Mouse (Mus musculus) limb, embryonic 13.5 days (tissue): Measurements from ENCODE around the gene Klhl2. TPM values are rescaled to one million over a fixed set of nuclear protein-coding genes. Genes with fewer than 3 reads are reported as not detected.
A peak's percentile ranks its signal among the peaks of the same experiment; 100 is the strongest.

Source experiments
- ATAC-seq: fragments of 200-750 bp; cut with Nextera tagmentation; 2 replicates; pipeline ENCODE4 v1.8.0; 2017; ENCODE audit warnings: low read depth, moderate number of reproducible peaks, moderate TSS enrichment; ENCODE audit not compliant: low FRiP score
- H3K27ac ChIP-seq: fragments of 300-500 bp; sonication (generic); 2 replicates; pipeline ENCODE4 v1.5.1; 2015; ENCODE audit warnings: inconsistent platforms, mild to moderate bottlenecking, moderate library complexity
- H3K27me3 ChIP-seq: fragments of 300-500 bp; sonication (generic); 2 replicates; pipeline ENCODE4 v1.6.1; 2015; ENCODE audit warnings: mild to moderate bottlenecking, inconsistent platforms
- H3K36me3 ChIP-seq: fragments of 300-500 bp; sonication (generic); 2 replicates; pipeline ENCODE4 v1.6.1; 2015; ENCODE audit warnings: inconsistent platforms, mild to moderate bottlenecking, moderate library complexity
- H3K4me1 ChIP-seq: fragments of 300-500 bp; sonication (generic); 2 replicates; pipeline ENCODE4 v1.6.1; 2015; ENCODE audit warnings: inconsistent platforms
- H3K4me2 ChIP-seq: fragments of 300-500 bp; sonication (generic); replicated peaks from 2 replicates; pipeline ENCODE4 v1.6.1; 2015; ENCODE audit warnings: inconsistent platforms, mild to moderate bottlenecking, moderate library complexity
- H3K4me3 ChIP-seq: fragments of 300-500 bp; sonication (generic); 2 replicates; pipeline ENCODE4 v1.5.1; 2015; ENCODE audit warnings: moderate library complexity, mild to moderate bottlenecking, inconsistent platforms
- H3K9ac ChIP-seq: fragments of 300-500 bp; sonication (generic); 2 replicates; pipeline ENCODE4 v1.6.1; 2015; ENCODE audit warnings: mild to moderate bottlenecking, inconsistent platforms
- H3K9me3 ChIP-seq: fragments of 300-500 bp; sonication (generic); 2 replicates; pipeline ENCODE4 v1.6.1; 2016; ENCODE audit warnings: inconsistent platforms
- WGBS: fragments of 180-500 bp; shearing (Covaris S2); methylation state at CpG from one replicate; pipeline ENCODE4 v1.1.7; 2015; 5-methylcytosine and 5-hydroxymethylcytosine counted together
- polyA plus RNA-seq: library from polyadenylated mRNA; unstranded; fragments of >200 nt; fragmentation: Nextera tagmentation; extraction: Ambion mirVana; gene quantifications from 2 replicates; pipeline ENCODE4 v1.2.1, GENCODE M21; 2015

The Klhl2 gene
- polyA plus RNA-seq, result 8.7 and 9.8 TPM in 2 replicates

GRCm38 (mm10) chr8:64849897-64850541 is at the start of gene Klhl2:
TSS of gene Klhl2 (minus strand) at chr8:64850017.
- Histone ChIP-seq H3K9me3 (no peaks in the 10 kb centered on the region), H3K4me2 (peak within 1 kb of the TSS; percentile 84), H3K36me3 (no peaks in the 10 kb centered on the region), H3K9ac (peak within 1 kb of the TSS; percentile 87), H3K27ac (peak within 1 kb of the TSS; percentile 69), H3K4me3 (peak within 1 kb of the TSS; percentile 89), H3K27me3 (no peaks in the 10 kb centered on the region), H3K4me1 (peaks cover 19% of the 10 kb centered on the region)
- peak; percentile 92 for ATAC-seq
- under 1% methylated on average over 40 of the region's 68 CpGs for WGBS

- H3K36me3 ChIP-seq, result no peaks in the 10 kb centered on the region
- 0 out of 2 replicates have a peak, but pooled peaks cover 5% of the 10 kb centered on the region for H3K4me1 ChIP-seq
- no peak overlapping the region for H3K4me3 ChIP-seq
- H3K9ac ChIP-seq, result no peak overlapping the region
- no peaks in the 10 kb centered on the region for H3K9me3 ChIP-seq
- no peaks in the 10 kb centered on the region for H3K27me3 ChIP-seq
- H3K27ac ChIP-seq, result no peak overlapping the region
- no peak for ATAC-seq
- no peak overlapping the region for H3K4me2 ChIP-seq
- WGBS, result 10% methylated on average over 4 of the region's 4 CpGs
Measured at GRCm38 (mm10) chr8:64898710-64899109, 48.9 kb upstream of the Klhl2 start.

- 57% methylated on average over 5 of the region's 5 CpGs for WGBS
- no peaks in the 10 kb centered on the region for H3K36me3 ChIP-seq
Measured at GRCm38 (mm10) chr8:64896731-64897130, 46.9 kb upstream of the Klhl2 start.

GRCm38 (mm10) chr8:64880619-64881200 is 30.9 kb upstream of the Klhl2 start:
- Histone ChIP-seq H3K4me2 (0 out of 2 replicates have a peak overlapping the region, but pooled peaks have one; percentile 9), H3K9ac (no peak overlapping the region), H3K27me3 (no peaks in the 10 kb centered on the region), H3K27ac (no peak overlapping the region), H3K4me1 (no peaks in the 10 kb centered on the region), H3K4me3 (no peak overlapping the region), H3K36me3 (no peaks in the 10 kb centered on the region), H3K9me3 (no peaks in the 10 kb centered on the region)
- 43% methylated on average over 13 of the region's 13 CpGs for WGBS
- no peak for ATAC-seq

More at GRCm38 (mm10) chr8:64896731-64897130, 46.9 kb upstream of the Klhl2 start:
- Histone ChIP-seq H3K9me3 (no peaks in the 10 kb centered on the region), H3K27ac (no peak overlapping the region), H3K27me3 (no peaks in the 10 kb centered on the region), H3K4me2 (no peak overlapping the region), H3K4me3 (no peak overlapping the region), H3K4me1 (0 out of 2 replicates have a peak, but pooled peaks cover 5% of the 10 kb centered on the region), H3K9ac (no peak overlapping the region)
- ATAC-seq, result no peak

GRCm38 (mm10) chr8:64877630-64878312 is 28.0 kb upstream of the Klhl2 start:
- H3K27me3 ChIP-seq, result no peaks in the 10 kb centered on the region
- H3K4me3 ChIP-seq, result no peak overlapping the region
- H3K9me3 ChIP-seq, result no peaks in the 10 kb centered on the region
- H3K27ac ChIP-seq, result no peak overlapping the region
- no peak overlapping the region for H3K9ac ChIP-seq
- H3K36me3 ChIP-seq, result no peaks in the 10 kb centered on the region
- WGBS, result 90% methylated on average over 22 of the region's 22 CpGs
- H3K4me2 ChIP-seq, result no peak overlapping the region
- H3K4me1 ChIP-seq, result no peaks in the 10 kb centered on the region
- no peak for ATAC-seq

- ATAC-seq, result no peak
- no peak overlapping the region for H3K4me3 ChIP-seq
- H3K4me2 ChIP-seq, result no peak overlapping the region
- no peak overlapping the region for H3K27ac ChIP-seq
- H3K4me1 ChIP-seq, result no peaks in the 10 kb centered on the region
- WGBS, result 79% methylated on average over 12 of the region's 12 CpGs
- H3K36me3 ChIP-seq, result no peaks in the 10 kb centered on the region
- peaks cover 7% of the 10 kb centered on the region; the same call in 1 of the 2 replicates for H3K9me3 ChIP-seq
- no peaks in the 10 kb centered on the region for H3K27me3 ChIP-seq
- no peak overlapping the region for H3K9ac ChIP-seq
Measured at GRCm38 (mm10) chr8:64871469-64872165, 21.8 kb upstream of the Klhl2 start.

GRCm38 (mm10) chr8:64870218-64870617 is 20.4 kb upstream of the Klhl2 start:
- Histone ChIP-seq H3K9me3 (peaks cover 7% of the 10 kb centered on the region; the same call in 1 of the 2 replicates), H3K9ac (no peak overlapping the region), H3K36me3 (no peaks in the 10 kb centered on the region), H3K4me1 (no peaks in the 10 kb centered on the region), H3K4me2 (no peak overlapping the region), H3K27ac (no peak overlapping the region), H3K27me3 (no peaks in the 10 kb centered on the region), H3K4me3 (no peak overlapping the region)
- ATAC-seq, result no peak
- WGBS, result 56% methylated on average over 2 of the region's 2 CpGs

- H3K27me3 ChIP-seq, result no peaks in the 10 kb centered on the region
- H3K27ac ChIP-seq, result peak overlapping the region; percentile 69
- peak overlapping the region; percentile 87 for H3K9ac ChIP-seq
- H3K4me3 ChIP-seq, result peak overlapping the region; percentile 89
- H3K36me3 ChIP-seq, result no peaks in the 10 kb centered on the region
- H3K4me2 ChIP-seq, result peak overlapping the region; percentile 84
- WGBS, result under 1% methylated on average over 70 of the region's 100 CpGs
- peaks cover 19% of the 10 kb centered on the region for H3K4me1 ChIP-seq
- no peaks in the 10 kb centered on the region for H3K9me3 ChIP-seq
- ATAC-seq, result peak; percentile 79
Measured at GRCm38 (mm10) chr8:64849091-64849896, 523 bp downstream of the Klhl2 start.

- Histone ChIP-seq H3K4me2 (peak overlapping the region; percentile 84), H3K4me1 (peaks cover 19% of the 10 kb centered on the region), H3K9me3 (no peaks in the 10 kb centered on the region), H3K27me3 (no peaks in the 10 kb centered on the region), H3K36me3 (no peaks in the 10 kb centered on the region), H3K9ac (no peak overlapping the region), H3K4me3 (peak overlapping the region; percentile 89), H3K27ac (no peak overlapping the region)
- WGBS, result 9% methylated on average over 8 of the region's 8 CpGs
- ATAC-seq, result no peak
Measured at GRCm38 (mm10) chr8:64848245-64848785, 1.5 kb downstream of the Klhl2 start.

GRCm38 (mm10) chr8:64847650-64848049 is 2.2 kb downstream of the Klhl2 start:
- Histone ChIP-seq H3K9me3 (no peaks in the 10 kb centered on the region), H3K36me3 (no peaks in the 10 kb centered on the region), H3K9ac (no peak overlapping the region), H3K27ac (no peak overlapping the region), H3K4me2 (peak overlapping the region; percentile 84), H3K27me3 (no peaks in the 10 kb centered on the region), H3K4me3 (peak overlapping the region; percentile 89; the same call in 1 of the 2 replicates), H3K4me1 (peaks cover 19% of the 10 kb centered on the region)
- 11% methylated on average over 2 of the region's 2 CpGs for WGBS
- no peak for ATAC-seq

GRCm38 (mm10) chr8:64847241-64847640 is 2.6 kb downstream of the Klhl2 start:
- peak overlapping the region; percentile 84; the same call in 1 of the 2 replicates for H3K4me2 ChIP-seq

More at GRCm38 (mm10) chr8:64847241-64847640, 2.6 kb downstream of the Klhl2 start:
- no peaks in the 10 kb centered on the region for H3K27me3 ChIP-seq
- no peak overlapping the region for H3K4me3 ChIP-seq
- H3K4me1 ChIP-seq, result peaks cover 19% of the 10 kb centered on the region
- no peaks in the 10 kb centered on the region for H3K36me3 ChIP-seq
- ATAC-seq, result no peak
- 45% methylated on average over 2 of the region's 2 CpGs for WGBS
- no peaks in the 10 kb centered on the region for H3K9me3 ChIP-seq
- no peak overlapping the region for H3K27ac ChIP-seq
- H3K9ac ChIP-seq, result no peak overlapping the region
